Mouse (Mus musculus) hindbrain, embryonic 16.5 days (tissue): ENCODE measurements at regions not wholly inside any gene's neighbourhood (a gene's known extent, or its start where the extent isn't known, plus 50 kb on each side); places are given as distances from the start of the nearest gene placed in this dataset.
"Not testable (repeated sequence)": the region's sequence is repeated elsewhere in the genome, so short reads cannot be mapped to it uniquely, and the experiment has no call there.

Experiments used
- ATAC-seq: fragments of 200-750 bp; cut with Nextera tagmentation; 2 replicates; pipeline ENCODE4 v1.8.0; 2017; ENCODE audit warnings: moderate TSS enrichment, moderate library complexity
- H3K27ac ChIP-seq: fragments of 300-500 bp; sonication (generic); 2 replicates; pipeline ENCODE4 v1.5.1; 2014; ENCODE audit warnings: low read depth, mild to moderate bottlenecking, control low read depth, low read length, moderate library complexity
- H3K27me3 ChIP-seq: fragments of 300-500 bp; sonication (generic); replicated peaks from 2 replicates; pipeline ENCODE4 v1.6.1; 2014; ENCODE audit warnings: low read length; ENCODE audit not compliant: control insufficient read depth, insufficient read depth
- H3K36me3 ChIP-seq: fragments of 300-500 bp; sonication (generic); 2 replicates; pipeline ENCODE4 v1.6.1; 2014; ENCODE audit warnings: mild to moderate bottlenecking, low read length, moderate library complexity, mixed read lengths; ENCODE audit not compliant: control insufficient read depth, insufficient read depth
- H3K4me1 ChIP-seq: fragments of 300-500 bp; sonication (generic); 2 replicates; pipeline ENCODE4 v1.6.1; 2014; ENCODE audit warnings: low read depth, low read length; ENCODE audit not compliant: control insufficient read depth, insufficient read depth
- H3K4me2 ChIP-seq: fragments of 300-500 bp; sonication (generic); 2 replicates; pipeline ENCODE4 v1.6.1; 2014; ENCODE audit warnings: mild to moderate bottlenecking, low read length, control low read depth, moderate library complexity
- H3K4me3 ChIP-seq: fragments of 300-500 bp; sonication (generic); 2 replicates; pipeline ENCODE4 v1.5.1; 2014; ENCODE audit warnings: mild to moderate bottlenecking, low read length, control low read depth, moderate library complexity
- H3K9ac ChIP-seq: fragments of 300-500 bp; sonication (generic); 2 replicates; pipeline ENCODE4 v1.6.1; 2014; ENCODE audit warnings: low read depth, mild to moderate bottlenecking, control low read depth, low read length, moderate library complexity
- H3K9me3 ChIP-seq: fragments of 300-500 bp; sonication (generic); 2 replicates; pipeline ENCODE4 v1.6.1; 2014; ENCODE audit warnings: mild to moderate bottlenecking, low read length, moderate library complexity; ENCODE audit not compliant: control insufficient read depth
- WGBS: fragments of 180-500 bp; shearing (Covaris S2); extraction: QIAGEN DNeasy Blood & Tissue Kit; methylation state at CpG from one replicate; pipeline ENCODE4 v1.1.7; 2014; 5-methylcytosine and 5-hydroxymethylcytosine counted together

DNA sequence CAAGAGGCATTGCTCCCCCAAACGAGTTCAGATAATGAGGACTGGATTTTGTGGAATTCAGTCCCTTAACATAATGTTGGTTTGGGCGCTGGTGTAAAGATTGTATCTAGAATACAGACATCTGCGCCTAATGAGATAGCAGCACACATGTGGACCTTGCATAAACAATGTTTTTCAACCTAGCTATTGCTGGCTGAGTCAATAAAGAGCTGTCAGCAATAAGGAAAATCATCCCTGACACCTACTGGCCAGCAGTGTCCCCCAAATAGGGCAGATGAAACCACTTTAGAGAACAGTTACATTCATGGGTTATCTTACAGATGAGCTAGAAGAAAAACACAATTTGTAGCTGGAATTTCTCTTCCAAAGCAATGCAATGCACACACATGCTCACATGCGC lies 252.7 kb upstream of the Dcbld2 start:
- no peak overlapping the region for H3K27ac ChIP-seq
- H3K4me3 ChIP-seq, result no peak overlapping the region
- no peaks in the 10 kb centered on the region for H3K4me1 ChIP-seq
- H3K36me3 ChIP-seq, result no peaks in the 10 kb centered on the region
- peak; percentile 45; the same call in 1 of the 2 replicates for ATAC-seq
- H3K9me3 ChIP-seq, result no peaks in the 10 kb centered on the region
- H3K27me3 ChIP-seq, result no peaks in the 10 kb centered on the region
- no peak overlapping the region for H3K4me2 ChIP-seq
- 36% methylated on average over 4 of the region's 4 CpGs for WGBS
- H3K9ac ChIP-seq, result no peak overlapping the region

- H3K27ac ChIP-seq, result no peak overlapping the region
- no peaks in the 10 kb centered on the region for H3K9me3 ChIP-seq
- ATAC-seq, result no peak
- no peaks in the 10 kb centered on the region for H3K4me1 ChIP-seq
- H3K4me2 ChIP-seq, result no peak overlapping the region
- no peak overlapping the region for H3K4me3 ChIP-seq
- H3K9ac ChIP-seq, result no peak overlapping the region
- no peaks in the 10 kb centered on the region for H3K36me3 ChIP-seq
- WGBS, result 81% methylated on average over 5 of the region's 5 CpGs
- no peaks in the 10 kb centered on the region for H3K27me3 ChIP-seq
Observed at GRCm38 (mm10) chr16:58178744-58179401, 229.4 kb upstream of the Dcbld2 start.

GRCm38 (mm10) chr16:58179981-58180380 lies 228.3 kb upstream of the Dcbld2 start:
- not testable (repeated sequence) for H3K4me1 ChIP-seq, H3K27ac ChIP-seq, H3K27me3 ChIP-seq, ATAC-seq, H3K9me3 ChIP-seq, H3K9ac ChIP-seq, H3K4me3 ChIP-seq, H3K4me2 ChIP-seq, H3K36me3 ChIP-seq

- Histone ChIP-seq H3K36me3 (no peaks in the 10 kb centered on the region), H3K4me1 (no peaks in the 10 kb centered on the region), H3K4me2 (no peak overlapping the region), H3K27me3 (no peaks in the 10 kb centered on the region), H3K9ac (no peak overlapping the region), H3K9me3 (no peaks in the 10 kb centered on the region), H3K27ac (no peak overlapping the region), H3K4me3 (no peak overlapping the region)
- ATAC-seq, result no peak
- WGBS, result 88% methylated on average over 5 of the region's 5 CpGs
Observed at GRCm38 (mm10) chr16:58194619-58195497, 213.4 kb upstream of the Dcbld2 start.

DNA sequence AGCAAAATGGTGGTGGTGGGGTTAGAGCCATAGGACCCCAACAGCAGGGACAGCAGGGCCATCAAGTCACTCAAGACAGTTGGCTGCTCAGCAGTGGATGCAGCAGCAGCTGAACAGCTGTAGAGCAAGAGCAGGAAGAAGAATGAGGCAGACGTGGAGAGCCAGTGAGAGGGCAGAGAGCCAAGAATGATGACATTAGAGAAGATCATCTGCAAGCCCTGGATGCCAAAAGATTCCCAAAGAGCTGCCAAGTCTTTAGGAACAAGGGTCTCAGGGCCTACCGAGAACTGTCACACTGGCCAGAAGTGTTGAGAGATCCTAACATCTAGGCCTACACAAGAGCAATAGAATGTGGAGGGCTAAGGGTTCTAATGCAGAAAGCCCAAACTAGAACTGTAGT lies 196.4 kb upstream of the Dcbld2 start:
- WGBS, result 48% methylated on average over 2 of the region's 2 CpGs
- Histone ChIP-seq H3K36me3 (no peaks in the 10 kb centered on the region), H3K4me1 (no peaks in the 10 kb centered on the region), H3K9ac (no peak overlapping the region), H3K4me3 (no peak overlapping the region), H3K27ac (no peak overlapping the region), H3K9me3 (no peaks in the 10 kb centered on the region), H3K27me3 (no peaks in the 10 kb centered on the region), H3K4me2 (no peak overlapping the region)
- ATAC-seq, result no peak

GRCm38 (mm10) chr16:58234686-58235085 lies 173.6 kb upstream of the Dcbld2 start:
- H3K4me2 ChIP-seq, result no peak overlapping the region
- no peaks in the 10 kb centered on the region for H3K36me3 ChIP-seq
- no peaks in the 10 kb centered on the region for H3K4me1 ChIP-seq
- H3K27me3 ChIP-seq, result no peaks in the 10 kb centered on the region
- H3K9me3 ChIP-seq, result no peaks in the 10 kb centered on the region
- no peak for ATAC-seq
- H3K27ac ChIP-seq, result no peak overlapping the region
- H3K4me3 ChIP-seq, result no peak overlapping the region
- no peak overlapping the region for H3K9ac ChIP-seq

GRCm38 (mm10) chr16:58236857-58237256 lies 171.4 kb upstream of the Dcbld2 start:
- no peaks in the 10 kb centered on the region for H3K27me3 ChIP-seq
- no peak overlapping the region for H3K4me2 ChIP-seq
- H3K27ac ChIP-seq, result no peak overlapping the region
- ATAC-seq, result no peak
- H3K36me3 ChIP-seq, result no peaks in the 10 kb centered on the region
- H3K9ac ChIP-seq, result no peak overlapping the region
- no peaks in the 10 kb centered on the region for H3K4me1 ChIP-seq
- 88% methylated on average over 1 of the region's 1 CpGs for WGBS
- H3K9me3 ChIP-seq, result no peaks in the 10 kb centered on the region
- no peak overlapping the region for H3K4me3 ChIP-seq

GRCm38 (mm10) chr16:58276281-58276680 lies 132.0 kb upstream of the Dcbld2 start:
- no peaks in the 10 kb centered on the region for H3K36me3 ChIP-seq
- H3K4me1 ChIP-seq, result no peaks in the 10 kb centered on the region
- H3K4me3 ChIP-seq, result no peak overlapping the region
- H3K27ac ChIP-seq, result no peak overlapping the region
- H3K9ac ChIP-seq, result no peak overlapping the region
- 95% methylated on average over 3 of the region's 3 CpGs for WGBS
- no peaks in the 10 kb centered on the region for H3K27me3 ChIP-seq
- H3K4me2 ChIP-seq, result no peak overlapping the region
- ATAC-seq, result no peak
- H3K9me3 ChIP-seq, result no peaks in the 10 kb centered on the region

DNA sequence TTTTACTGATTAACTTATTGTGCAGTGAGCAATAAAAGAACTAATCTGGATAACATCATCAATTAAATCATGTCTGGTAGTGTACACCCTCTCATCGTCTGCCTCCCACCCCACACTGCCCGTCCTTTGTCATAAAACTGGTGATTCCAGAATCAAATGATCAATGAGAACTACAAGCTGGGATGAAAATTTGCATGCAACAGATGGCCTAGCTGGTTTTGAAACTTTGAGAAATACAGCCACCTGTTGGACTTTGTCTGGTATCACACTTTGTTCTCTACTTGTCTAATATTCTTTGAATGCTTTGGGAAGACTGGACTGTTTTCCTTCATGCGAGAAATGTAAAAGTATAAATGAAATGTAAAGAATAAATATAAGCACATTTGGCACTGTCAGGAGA lies 126.8 kb upstream of the Dcbld2 start:
- Histone ChIP-seq H3K9ac (no peak overlapping the region), H3K9me3 (no peaks in the 10 kb centered on the region), H3K4me1 (no peaks in the 10 kb centered on the region), H3K4me2 (no peak overlapping the region), H3K27ac (no peak overlapping the region), H3K4me3 (no peak overlapping the region), H3K27me3 (no peaks in the 10 kb centered on the region), H3K36me3 (no peaks in the 10 kb centered on the region)
- 39% methylated on average over 3 of the region's 3 CpGs for WGBS
- no peak for ATAC-seq
